Mouse (Mus musculus): Measurements from ENCODE around the gene Cbr1.
"Not testable (repeated sequence)": the region's sequence is repeated elsewhere in the genome, so short reads cannot be mapped to it uniquely, and the experiment has no call there.

The Cbr1 gene

GRCm38 (mm10) chr16:93597551-93597950 lies 8.1 kb upstream of the Cbr1 start:
- no peak for DNase-seq (ENCODE audit: low spot score in 2 of 2)

- DNase-seq (ENCODE audit: low spot score in 2 of 2), result no peak
These were observed 6.2 kb upstream of the Cbr1 start for GRCm38 (mm10) chr16:93599461-93599860.

GRCm38 (mm10) chr16:93603439-93604212 lies 2.0 kb upstream of the Cbr1 start, which contains the start of gene Setd4:
TSS of gene Setd4 (minus strand) at chr16:93604063.
- DNase-seq (ENCODE audit: low spot score in 2 of 2), result peak; percentile 94

GRCm38 (mm10) chr16:93604481-93604969 lies 1.1 kb upstream of the Cbr1 start:
- DNase-seq (ENCODE audit: low spot score in 2 of 2), result no peak

GRCm38 (mm10) chr16:93606146-93606545 lies 493 bp downstream of the Cbr1 start:
- DNase-seq (ENCODE audit: low spot score in 2 of 2), result no peak

GRCm38 (mm10) chr16:93607669-93608101 lies 2.0 kb downstream of the Cbr1 start:
- peak; percentile 79 to 87 for DNase-seq (ENCODE audit: low spot score in 2 of 2)

GRCm38 (mm10) chr16:93608731-93609130 lies 3.1 kb downstream of the Cbr1 start:
- DNase-seq (ENCODE audit: low spot score in 2 of 2), result no peak

- DNase-seq (ENCODE audit: low spot score in 2 of 2), result no peak
These were observed 4.1 kb downstream of the Cbr1 start for GRCm38 (mm10) chr16:93609796-93610195.

- DNase-seq (ENCODE audit: low spot score in 2 of 2), result no peak
These were observed 5.3 kb downstream of the Cbr1 start for GRCm38 (mm10) chr16:93610961-93611360.

GRCm38 (mm10) chr16:93615118-93615870 lies 9.6 kb downstream of the Cbr1 start:
- DNase-seq (ENCODE audit: low spot score in 2 of 2), result peak in 1 of 2 experiments; percentile 41

- not testable (repeated sequence) for DNase-seq (ENCODE audit: low spot score in 2 of 2)
These were observed 18.1 kb downstream of the Cbr1 start for GRCm38 (mm10) chr16:93623759-93624158.

- DNase-seq (ENCODE audit: low spot score in 2 of 2), result no peak
These were observed 19.0 kb downstream of the Cbr1 start for GRCm38 (mm10) chr16:93624671-93625070.

- DNase-seq (ENCODE audit: low spot score in 2 of 2), result no peak
These were observed 21.1 kb downstream of the Cbr1 start for GRCm38 (mm10) chr16:93626745-93627144.

GRCm38 (mm10) chr16:93627761-93628400 lies 22.2 kb downstream of the Cbr1 start, which contains the start of gene Gm5678:
TSS of gene Gm5678 (plus strand) at chr16:93628097.
- DNase-seq (ENCODE audit: low spot score in 2 of 2), result no peak

- no peak for DNase-seq (ENCODE audit: low spot score in 2 of 2)
These were observed 38.4 kb downstream of the Cbr1 start for GRCm38 (mm10) chr16:93644006-93644405.

- no peak for DNase-seq (ENCODE audit: low spot score in 2 of 2)
These were observed 43.0 kb downstream of the Cbr1 start for GRCm38 (mm10) chr16:93648441-93649183.

Data from heart, adult 9 months (tissue).